Mouse (Mus musculus) forelimb bud, embryonic 11.5 days (tissue): ENCODE results near the gene Crlf3.
A peak's percentile ranks its signal among the peaks of the same experiment; 100 is the strongest.
"Not testable (repeated sequence)": the region's sequence is repeated elsewhere in the genome, so short reads cannot be mapped to it uniquely, and the experiment has no call there.

ENCODE experiments used
- DNase-seq: peaks from one replicate; pipeline ENCODE4 v3.0.0-alpha.2; 2012; ENCODE audit warnings: low read depth, low spot score

Gene Crlf3

GRCm38 (mm10) chr11:80067558-80067957 is 13.2 kb downstream of the Crlf3 start:
- no peak for DNase-seq

- DNase-seq: not testable (repeated sequence)
Observed at GRCm38 (mm10) chr11:80066373-80066772, 14.4 kb downstream of the Crlf3 start.

- DNase-seq: no peak
Observed at GRCm38 (mm10) chr11:80062159-80062558, 18.6 kb downstream of the Crlf3 start.

- DNase-seq: no peak
Observed at GRCm38 (mm10) chr11:80056141-80056540, 24.6 kb downstream of the Crlf3 start.

- DNase-seq: no peak
Observed at GRCm38 (mm10) chr11:80054659-80055058, 26.1 kb downstream of the Crlf3 start.

GRCm38 (mm10) chr11:80053171-80053570 is 27.6 kb downstream of the Crlf3 start:
- DNase-seq: no peak

GRCm38 (mm10) chr11:80052456-80052855 is 28.3 kb downstream of the Crlf3 start:
- DNase-seq: no peak

GRCm38 (mm10) chr11:80050088-80050487 is 30.7 kb downstream of the Crlf3 start:
- no peak for DNase-seq

- no peak for DNase-seq
Observed at GRCm38 (mm10) chr11:80046856-80047255, 33.9 kb downstream of the Crlf3 start.

GRCm38 (mm10) chr11:80043419-80043817 is 37.4 kb downstream of the Crlf3 start:
- DNase-seq: no peak

GRCm38 (mm10) chr11:80042615-80043418 is 38.0 kb downstream of the Crlf3 start:
- DNase-seq: peak; percentile 24

GRCm38 (mm10) chr11:80037495-80037894 is 43.3 kb downstream of the Crlf3 start:
- DNase-seq: no peak

- DNase-seq: no peak
Observed at GRCm38 (mm10) chr11:80021306-80021705, 59.5 kb downstream of the Crlf3 start.

- DNase-seq: no peak
Observed at GRCm38 (mm10) chr11:80019792-80020191, 61.0 kb downstream of the Crlf3 start.

GRCm38 (mm10) chr11:80016533-80016932 is 64.3 kb downstream of the Crlf3 start:
- not testable (repeated sequence) for DNase-seq
